Mouse (Mus musculus) forebrain, embryonic 16.5 days (tissue): ENCODE measurements at regions not wholly inside any gene's neighbourhood (a gene's known extent, or its start where the extent isn't known, plus 50 kb on each side); places are given as distances from the start of the nearest gene placed in this dataset.

Source experiments
- ATAC-seq: fragments of 200-750 bp; cut with Nextera tagmentation; 2 replicates; pipeline ENCODE4 v1.8.0; 2017; ENCODE audit warnings: mild to moderate bottlenecking, moderate library complexity
- H3K27ac ChIP-seq: fragments of 300-500 bp; sonication (generic); 2 replicates; pipeline ENCODE4 v1.5.1; 2014; ENCODE audit warnings: low read length, control low read depth
- H3K27me3 ChIP-seq: fragments of 300-500 bp; sonication (generic); replicated peaks from 2 replicates; pipeline ENCODE4 v1.6.1; 2014; ENCODE audit warnings: low read length; ENCODE audit not compliant: control insufficient read depth, insufficient read depth
- H3K36me3 ChIP-seq: fragments of 300-500 bp; sonication (generic); 2 replicates; pipeline ENCODE4 v1.6.1; 2014; ENCODE audit not compliant: control insufficient read depth, insufficient read depth
- H3K4me1 ChIP-seq: fragments of 300-500 bp; sonication (generic); replicated peaks from 2 replicates; pipeline ENCODE4 v1.6.1; 2014; ENCODE audit warnings: low read length; ENCODE audit not compliant: control insufficient read depth, insufficient read depth
- H3K4me2 ChIP-seq: fragments of 300-500 bp; sonication (generic); 2 replicates; pipeline ENCODE4 v1.6.1; 2014; ENCODE audit warnings: mild to moderate bottlenecking, low read length, control low read depth
- H3K4me3 ChIP-seq: fragments of 300-500 bp; sonication (generic); replicated peaks from 2 replicates; pipeline ENCODE4 v1.5.1; 2014; ENCODE audit warnings: mild to moderate bottlenecking, low read length, control low read depth
- H3K9ac ChIP-seq: fragments of 300-500 bp; sonication (generic); replicated peaks from 2 replicates; pipeline ENCODE4 v1.6.1; 2014; ENCODE audit warnings: low read depth, low read length, control low read depth
- H3K9me3 ChIP-seq: fragments of 300-500 bp; sonication (generic); 2 replicates; pipeline ENCODE4 v1.6.1; 2016; ENCODE audit warnings: low read length; ENCODE audit not compliant: control insufficient read depth
- WGBS: fragments of 180-500 bp; shearing (Covaris S2); extraction: QIAGEN DNeasy Blood & Tissue Kit; methylation state at CpG from one replicate; pipeline ENCODE4 v1.1.7; 2014; 5-methylcytosine and 5-hydroxymethylcytosine counted together

DNA sequence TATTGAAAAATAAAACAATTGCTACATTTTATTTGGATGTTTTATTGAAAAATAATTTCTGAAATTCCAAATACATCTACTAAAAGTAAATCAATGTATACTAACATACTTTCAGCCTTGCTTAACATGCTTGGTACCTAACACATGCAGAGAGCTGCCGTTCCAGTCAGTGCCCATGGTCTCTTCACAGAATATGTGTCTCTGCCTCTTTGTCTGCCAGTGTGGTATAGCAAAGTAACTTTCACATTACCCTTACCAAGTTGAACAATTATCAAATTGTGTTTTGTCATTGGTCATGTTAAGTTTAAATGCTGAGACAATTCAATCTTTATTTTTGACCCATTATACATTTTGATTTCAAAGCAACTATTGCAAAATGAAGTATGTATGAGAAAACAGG is 1159.2 kb upstream of the Foxg1 start:
- no peak overlapping the region for H3K4me2 ChIP-seq
- no peak overlapping the region for H3K9ac ChIP-seq
- 28% methylated on average over 1 of the region's 1 CpGs for WGBS
- H3K4me3 ChIP-seq: no peak overlapping the region
- H3K4me1 ChIP-seq: 0 out of 2 replicates have a peak, but pooled peaks cover 2% of the 10 kb centered on the region
- no peaks in the 10 kb centered on the region for H3K36me3 ChIP-seq
- no peak overlapping the region for H3K27ac ChIP-seq
- H3K27me3 ChIP-seq: no peaks in the 10 kb centered on the region
- no peaks in the 10 kb centered on the region for H3K9me3 ChIP-seq
- no peak for ATAC-seq

DNA sequence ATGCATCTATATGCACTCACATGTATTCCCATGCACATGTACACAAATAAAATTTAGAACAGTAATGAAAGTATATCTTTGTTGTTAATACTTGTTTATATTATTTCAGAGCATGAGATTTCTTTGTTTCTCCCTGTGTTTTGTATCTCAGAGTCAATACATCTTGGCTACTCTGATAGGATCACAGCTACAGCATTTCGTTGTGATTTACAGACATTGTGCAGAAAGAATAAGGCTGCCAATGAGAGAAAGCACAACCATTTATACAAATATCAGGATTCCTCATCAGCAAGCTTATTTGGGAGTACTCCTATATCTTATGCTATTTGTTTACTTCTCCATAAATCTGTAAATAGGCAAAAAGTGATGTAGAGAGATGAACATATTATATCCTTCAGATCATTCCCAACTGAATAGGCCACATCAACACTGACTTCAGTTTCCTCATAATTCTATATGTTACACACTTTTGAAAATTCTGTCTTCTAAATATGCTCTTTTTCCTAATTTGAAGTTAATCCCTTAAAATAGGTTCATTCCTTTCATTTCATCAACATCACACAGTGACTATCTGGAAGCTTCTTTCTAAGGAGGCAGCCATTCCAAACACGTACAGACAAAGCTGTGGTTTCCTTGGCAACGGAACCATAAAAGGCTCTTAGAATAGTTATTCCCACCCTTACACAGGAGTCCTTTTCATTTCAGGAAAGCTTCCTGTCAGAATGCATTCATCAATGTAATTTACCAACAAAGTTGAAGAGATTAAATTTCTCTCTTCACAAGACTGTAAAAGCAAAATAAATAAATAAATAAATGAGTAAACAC is 1160.3 kb upstream of the Foxg1 start:
- Histone ChIP-seq H3K4me1 (0 out of 2 replicates have a peak, but pooled peaks cover 2% of the 10 kb centered on the region), H3K9me3 (no peaks in the 10 kb centered on the region), H3K36me3 (no peaks in the 10 kb centered on the region), H3K4me2 (no peak overlapping the region), H3K27ac (no peak overlapping the region; the same call in 1 of the 2 replicates), H3K4me3 (no peak overlapping the region), H3K9ac (no peak overlapping the region), H3K27me3 (no peaks in the 10 kb centered on the region)
- 9% methylated on average over 3 of the region's 3 CpGs for WGBS
- peak; percentile 98 for ATAC-seq

DNA sequence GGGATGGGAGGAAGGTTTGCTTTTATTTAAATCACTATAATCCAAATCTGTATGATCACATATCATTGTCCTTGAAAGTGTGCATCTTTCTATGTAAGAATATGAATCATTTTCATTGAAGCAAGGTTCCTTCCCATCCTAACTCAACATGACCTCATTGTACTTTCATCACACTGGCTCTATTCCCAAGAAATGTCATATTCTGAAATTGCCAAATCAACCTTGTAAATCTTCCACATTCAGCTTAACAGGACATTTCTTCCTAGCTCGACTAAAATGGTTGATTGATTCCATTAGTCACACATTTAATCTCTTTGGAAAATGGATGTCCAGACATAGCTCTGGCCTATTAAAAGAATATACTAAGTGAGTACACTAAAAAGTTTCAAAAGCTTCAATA is 1200.6 kb upstream of the Foxg1 start:
- no peaks in the 10 kb centered on the region for H3K9me3 ChIP-seq
- no peak overlapping the region for H3K27ac ChIP-seq
- H3K4me1 ChIP-seq: no peaks in the 10 kb centered on the region
- no peak overlapping the region for H3K9ac ChIP-seq
- no peaks in the 10 kb centered on the region for H3K27me3 ChIP-seq
- H3K4me3 ChIP-seq: no peak overlapping the region
- no peak overlapping the region for H3K4me2 ChIP-seq
- ATAC-seq: no peak
- no peaks in the 10 kb centered on the region for H3K36me3 ChIP-seq
- 48% methylated on average over 1 of the region's 1 CpGs for WGBS

DNA sequence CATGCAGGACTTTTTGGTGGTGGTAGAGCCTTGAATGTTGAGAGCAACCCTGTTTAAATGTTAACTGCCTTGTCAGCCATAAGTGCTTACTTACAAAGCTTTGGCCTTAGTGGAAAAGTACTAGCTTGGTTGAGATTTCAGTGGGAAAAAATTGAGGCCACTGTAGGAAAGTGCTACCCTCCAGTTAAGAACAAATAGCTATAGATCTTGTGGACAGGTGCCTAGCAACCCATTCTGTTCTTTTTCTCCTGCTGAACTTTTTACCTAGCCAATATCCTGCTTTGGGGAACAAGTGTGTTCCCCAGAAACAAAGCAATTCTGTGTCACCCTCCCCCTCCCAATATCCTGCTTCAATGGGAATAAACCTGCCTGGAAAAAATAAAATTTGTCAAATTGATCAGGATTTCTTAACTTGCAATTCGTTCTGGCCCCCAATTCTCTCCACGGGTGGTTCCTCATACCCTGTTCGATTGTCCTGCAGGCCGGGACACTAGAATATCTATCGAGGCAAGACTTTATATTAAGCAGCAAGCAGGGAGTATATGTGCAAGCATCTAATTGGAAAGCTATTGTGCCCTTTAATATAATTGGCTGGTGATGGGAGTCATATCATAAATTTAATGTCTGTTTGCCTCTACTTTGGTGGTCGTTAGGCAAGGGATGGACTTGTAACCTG is 1208.4 kb upstream of the Foxg1 start:
- Histone ChIP-seq H3K4me2 (no peak overlapping the region), H3K4me3 (no peak overlapping the region), H3K36me3 (no peaks in the 10 kb centered on the region), H3K27me3 (no peaks in the 10 kb centered on the region), H3K9ac (no peak overlapping the region), H3K27ac (no peak overlapping the region), H3K9me3 (no peaks in the 10 kb centered on the region), H3K4me1 (no peaks in the 10 kb centered on the region)
- no peak for ATAC-seq
- WGBS: 75% methylated on average over 6 of the region's 6 CpGs

DNA sequence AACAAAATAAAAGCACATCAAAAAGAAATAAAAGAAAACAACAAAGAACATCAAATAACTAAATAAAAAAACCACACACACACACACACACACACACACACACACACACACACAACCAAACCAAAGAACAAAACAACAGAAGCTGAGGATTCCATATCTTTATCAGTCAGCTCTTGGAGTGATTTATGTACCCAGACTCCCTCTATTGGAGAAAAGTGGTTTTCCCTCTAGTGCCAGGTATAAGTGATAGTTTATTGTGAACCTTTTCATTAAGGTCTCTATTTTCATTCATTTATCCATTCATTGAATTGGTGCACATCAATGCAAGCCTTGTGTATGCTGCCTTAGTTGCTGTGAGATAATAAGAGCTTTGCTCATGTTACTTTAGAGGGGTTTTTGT is 1236.3 kb upstream of the Foxg1 start:
- Histone ChIP-seq H3K36me3 (no peaks in the 10 kb centered on the region), H3K27me3 (no peaks in the 10 kb centered on the region), H3K27ac (no peak overlapping the region), H3K4me3 (no peak overlapping the region), H3K9me3 (no peaks in the 10 kb centered on the region), H3K4me1 (no peaks in the 10 kb centered on the region), H3K4me2 (no peak overlapping the region), H3K9ac (no peak overlapping the region)
- no peak for ATAC-seq

DNA sequence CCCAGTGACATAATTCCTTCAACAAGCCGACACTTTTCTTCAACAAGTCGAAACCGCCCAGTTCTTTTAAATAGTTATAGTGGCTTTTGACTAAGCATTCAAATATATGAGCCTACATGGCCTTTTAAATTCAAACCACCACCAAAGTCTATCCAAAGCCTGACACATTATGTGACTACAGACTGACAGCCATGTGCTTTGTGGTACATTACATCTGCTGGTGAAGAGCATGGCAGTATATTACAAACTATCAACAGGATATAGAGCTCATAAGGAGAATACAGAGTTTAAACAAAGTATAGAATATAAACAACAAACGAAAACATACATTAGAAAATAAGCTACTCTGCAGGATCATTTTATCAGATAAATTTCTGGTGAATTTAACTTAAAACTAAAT is 1259.5 kb upstream of the Foxg1 start:
- Histone ChIP-seq H3K9me3 (no peaks in the 10 kb centered on the region), H3K4me2 (no peak overlapping the region), H3K36me3 (no peaks in the 10 kb centered on the region), H3K4me3 (no peak overlapping the region), H3K4me1 (no peaks in the 10 kb centered on the region), H3K27me3 (no peaks in the 10 kb centered on the region), H3K27ac (no peak overlapping the region), H3K9ac (no peak overlapping the region)
- ATAC-seq: no peak
- WGBS: 81% methylated on average over 4 of the region's 4 CpGs

DNA sequence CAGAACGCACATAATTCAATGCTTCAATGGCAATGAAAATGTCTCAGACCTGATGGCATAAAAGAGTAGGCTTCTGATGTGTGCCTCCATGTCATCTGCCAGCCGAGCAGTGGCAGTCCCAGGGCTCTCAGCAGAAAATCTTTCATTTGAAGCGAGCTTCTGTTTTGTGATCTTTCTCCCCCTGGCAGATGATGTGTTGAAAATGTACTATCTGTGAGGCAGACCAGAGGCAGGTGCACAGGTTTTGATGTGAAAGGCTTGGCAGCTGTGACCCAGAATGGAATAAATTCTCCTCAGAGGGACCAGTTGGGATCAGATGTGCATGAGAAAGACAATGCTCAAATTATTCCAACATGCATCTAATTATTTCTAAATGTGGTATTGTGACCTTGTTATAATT is 1281.0 kb upstream of the Nova1 start:
- 66% methylated on average over 3 of the region's 3 CpGs for WGBS
- Histone ChIP-seq H3K27me3 (no peaks in the 10 kb centered on the region), H3K9me3 (peaks cover 4% of the 10 kb centered on the region; the same call in 1 of the 2 replicates), H3K4me3 (no peak overlapping the region), H3K4me1 (no peaks in the 10 kb centered on the region), H3K4me2 (no peak overlapping the region), H3K27ac (no peak overlapping the region), H3K36me3 (no peaks in the 10 kb centered on the region), H3K9ac (no peak overlapping the region)
- peak; percentile 8; the same call in 1 of the 2 replicates for ATAC-seq

DNA sequence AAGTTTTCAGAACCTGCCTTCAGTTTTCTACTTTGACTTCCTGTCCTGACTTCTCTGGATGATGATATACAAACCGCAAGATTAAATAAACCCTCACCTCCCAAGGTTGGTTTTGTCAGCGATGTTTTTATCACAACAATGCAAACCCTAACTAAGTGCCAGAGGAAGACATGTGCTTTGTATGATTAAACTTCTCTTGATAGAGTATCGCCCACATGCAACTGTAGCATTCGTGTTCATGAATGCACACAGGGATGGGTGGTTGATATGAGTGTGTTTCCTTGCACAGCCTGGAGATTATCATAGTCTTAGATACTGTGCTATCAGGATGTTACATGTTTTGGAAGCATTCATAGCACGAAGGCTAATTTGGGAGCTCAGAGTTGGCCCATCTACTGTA is 1268.3 kb upstream of the Nova1 start:
- Histone ChIP-seq H3K9me3 (no peaks in the 10 kb centered on the region), H3K4me1 (no peaks in the 10 kb centered on the region), H3K27ac (no peak overlapping the region), H3K9ac (no peak overlapping the region), H3K36me3 (no peaks in the 10 kb centered on the region), H3K4me2 (no peak overlapping the region), H3K27me3 (no peaks in the 10 kb centered on the region), H3K4me3 (no peak overlapping the region)
- WGBS: 95% methylated on average over 5 of the region's 5 CpGs
- no peak for ATAC-seq

DNA sequence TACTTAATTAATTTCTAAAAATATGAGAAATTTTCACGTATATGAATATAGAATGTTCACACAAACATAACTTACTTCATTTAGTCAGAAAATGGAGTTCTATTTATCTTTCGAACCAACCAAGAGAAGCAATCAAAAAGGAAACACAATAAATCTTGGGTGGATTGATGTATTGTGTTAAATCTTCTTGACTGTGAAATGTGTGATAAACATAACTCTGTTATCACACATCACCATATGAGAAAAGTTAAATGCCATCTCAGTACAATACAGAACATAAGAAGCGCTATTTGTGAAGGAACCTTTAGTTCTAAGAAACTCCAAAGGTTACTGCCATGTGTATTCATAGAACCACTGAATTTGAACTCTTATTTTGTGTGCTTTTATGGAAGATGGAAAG is 1264.6 kb upstream of the Nova1 start:
- H3K4me2 ChIP-seq: no peak overlapping the region
- ATAC-seq: no peak
- H3K27ac ChIP-seq: no peak overlapping the region
- no peak overlapping the region for H3K9ac ChIP-seq
- H3K9me3 ChIP-seq: no peaks in the 10 kb centered on the region
- WGBS: 87% methylated on average over 3 of the region's 3 CpGs
- no peaks in the 10 kb centered on the region for H3K36me3 ChIP-seq
- no peaks in the 10 kb centered on the region for H3K4me1 ChIP-seq
- no peak overlapping the region for H3K4me3 ChIP-seq
- no peaks in the 10 kb centered on the region for H3K27me3 ChIP-seq
